Mouse (Mus musculus) B cell, adult 62 days (primary cell): Measurements from ENCODE around the gene Slc11a1. TPM values are rescaled to one million over a fixed set of nuclear protein-coding genes. Genes with fewer than 3 reads are reported as not detected.

Experiments
- total RNA-seq: library from RNA; stranded (reverse); gene quantifications from 4 replicates; pipeline ENCODE4 v1.2.4, GENCODE M21; 2023

Slc11a1 gene
- total RNA-seq = 2.9 to 8.0 TPM (median 4.2 TPM) in 4 replicates

DNA sequence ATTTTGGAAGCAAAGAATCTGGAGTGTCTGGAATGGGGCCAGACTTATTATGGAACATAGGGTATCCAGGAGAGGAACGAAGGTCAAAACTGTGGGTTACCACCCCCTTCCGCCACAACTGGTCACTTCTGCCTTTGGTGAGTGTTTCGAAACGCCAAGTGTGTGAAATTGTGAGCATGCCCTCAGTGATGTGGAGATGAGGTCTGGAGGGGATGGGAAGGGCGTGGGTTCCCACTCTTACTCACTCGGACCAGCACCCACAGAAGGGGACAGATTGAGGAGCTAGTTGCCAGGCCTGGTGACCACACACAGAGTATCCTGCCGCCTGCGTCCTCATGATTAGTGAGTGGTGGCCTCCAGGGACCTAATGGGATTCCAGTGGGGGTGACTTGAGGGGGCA, at the start of gene Slc11a1:
Gene Slc11a1, plus strand, starts transcription at position 216 of the 400 bp plus-strand sequence.

DNA sequence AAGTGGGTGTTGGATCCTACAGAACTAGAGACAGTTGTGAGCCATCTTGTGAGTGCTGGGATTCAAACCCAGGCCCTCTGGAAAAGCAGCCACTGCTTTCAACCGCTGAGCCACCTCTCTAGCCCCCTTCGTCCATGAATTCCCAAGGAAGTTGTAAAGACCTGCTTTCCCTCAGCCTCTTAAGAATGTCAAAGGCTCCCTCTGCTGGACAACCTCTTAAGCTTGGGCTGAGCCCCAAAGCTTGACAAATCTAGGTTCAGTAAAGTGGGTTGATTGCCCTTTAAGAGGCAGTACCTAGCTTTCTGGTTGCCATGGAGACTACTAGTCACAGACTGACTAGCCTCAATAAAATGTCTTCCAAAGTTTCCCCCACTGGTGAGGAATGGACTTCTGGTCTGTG, 13.2 kb upstream of the Slc11a1 start, which contains the start of gene Catip:
Gene Catip, plus strand, starts transcription at position 297 of the 400 bp plus-strand sequence.

GRCm38 (mm10) chr1:74390924-74391748, 16.1 kb downstream of the Slc11a1 start, which contains the start of gene Ctdsp1:
Gene Ctdsp1 (plus strand): TSS chr1:74391509.

GRCm38 (mm10) chr1:74408589-74409504, 33.9 kb downstream of the Slc11a1 start, which contains the start of gene Vil1:
Gene Vil1 (plus strand): TSS chr1:74409376.

Other genes with a start within 250 kb of the Slc11a1 start
- not detected in 4 replicates for gene Rufy4, start 249.7 kb upstream of the Slc11a1 start, total RNA-seq
- gene Cxcr2, start 221.2 kb upstream of the Slc11a1 start, total RNA-seq = 0.26 to 0.43 TPM (median 0.30 TPM) in 3 of 4 replicates, not detected in the other
- not detected in 4 replicates for gene Cxcr1, start 180.6 kb upstream of the Slc11a1 start, total RNA-seq
- 386 to 409 TPM (median 404 TPM) in 4 replicates for gene Arpc2, start 139.1 kb upstream of the Slc11a1 start, total RNA-seq
- 0.94 to 2.0 TPM (median 1.3 TPM) in 4 replicates for gene Gpbar1, start 96.6 kb upstream of the Slc11a1 start, total RNA-seq
- 105 to 116 TPM (median 114 TPM) in 4 replicates for gene Aamp, start 90.5 kb upstream of the Slc11a1 start, total RNA-seq
- gene Pnkd, start 90.3 kb upstream of the Slc11a1 start, total RNA-seq = 15.5 to 22.6 TPM (median 17.5 TPM) in 4 replicates
- gene Tmbim1, start 69.6 kb upstream of the Slc11a1 start, total RNA-seq = 2.3 to 5.0 TPM (median 3.9 TPM) in 4 replicates
- not detected in 4 replicates for gene Catip, start 13.1 kb upstream of the Slc11a1 start, total RNA-seq
- gene Ctdsp1, start 16.3 kb downstream of the Slc11a1 start, total RNA-seq = 106 to 122 TPM (median 113 TPM) in 4 replicates
- gene Vil1, start 34.2 kb downstream of the Slc11a1 start, total RNA-seq = 0.22 TPM in 1 of 4 replicates, not detected in the others
- 25.1 to 29.8 TPM (median 25.4 TPM) in 4 replicates for gene Cnot9, start 130.9 kb downstream of the Slc11a1 start, total RNA-seq
- gene Plcd4, start 167.7 kb downstream of the Slc11a1 start, total RNA-seq = 0.30 to 0.70 TPM (median 0.32 TPM) in 3 of 4 replicates, not detected in the other
- gene Usp37, start 169.1 kb downstream of the Slc11a1 start, total RNA-seq = 35.5 to 40.1 TPM (median 37.0 TPM) in 4 replicates
- 45.5 to 47.8 TPM (median 46.6 TPM) in 4 replicates for gene Zfp142, start 213.1 kb downstream of the Slc11a1 start, total RNA-seq
- gene Bcs1l, start 213.1 kb downstream of the Slc11a1 start, total RNA-seq = 8.4 to 9.6 TPM (median 9.3 TPM) in 4 replicates
- gene Rnf25, start 226.2 kb downstream of the Slc11a1 start, total RNA-seq = 56.6 to 69.0 TPM (median 61.8 TPM) in 4 replicates
- 0.14 to 0.33 TPM (median 0.30 TPM) in 3 of 4 replicates, not detected in the other for gene Stk36, start 226.2 kb downstream of the Slc11a1 start, total RNA-seq